Mouse (Mus musculus): Measurements from ENCODE around the gene Fam13a. TPM values are rescaled to one million over a fixed set of nuclear protein-coding genes. Genes with fewer than 3 reads are reported as not detected.

Fam13a gene
- total RNA-seq (2021): 49.5 and 64.0 TPM in 2 replicates
- long read RNA-seq, full-length matches to known transcripts: 10 of 43 reads
- long read RNA-seq, partial matches to known transcripts: 28 of 43 reads
- long read RNA-seq, other reads (novel, unspliced or antisense): 5 of 43 reads

GRCm38 (mm10) chr6:59024164-59024724 is at the start of gene Fam13a:
Gene Fam13a (minus strand): TSS chr6:59024549.
- peak; percentile 72 for DNase-seq

GRCm38 (mm10) chr6:59072096-59073060 is 48.0 kb upstream of the Fam13a start:
- DNase-seq: peak; percentile 17

- DNase-seq: no peak
These were observed 47.3 kb upstream of the Fam13a start for GRCm38 (mm10) chr6:59071691-59072090.

GRCm38 (mm10) chr6:59068187-59068586 is 43.8 kb upstream of the Fam13a start:
- no peak for DNase-seq

- DNase-seq: no peak
These were observed 40.1 kb upstream of the Fam13a start for GRCm38 (mm10) chr6:59064440-59064839.

- DNase-seq: no peak
These were observed 28.9 kb upstream of the Fam13a start for GRCm38 (mm10) chr6:59053232-59053631.

- no peak for DNase-seq
These were observed 15.4 kb upstream of the Fam13a start for GRCm38 (mm10) chr6:59039719-59040118.

GRCm38 (mm10) chr6:59032748-59033147 is 8.4 kb upstream of the Fam13a start:
- no peak for DNase-seq

- DNase-seq: no peak
These were observed 7.2 kb upstream of the Fam13a start for GRCm38 (mm10) chr6:59031539-59031938.

GRCm38 (mm10) chr6:59030667-59031066 is 6.3 kb upstream of the Fam13a start:
- DNase-seq: no peak

- no peak for DNase-seq
These were observed 5.7 kb upstream of the Fam13a start for GRCm38 (mm10) chr6:59030037-59030436.

- DNase-seq: no peak
These were observed 4.5 kb upstream of the Fam13a start for GRCm38 (mm10) chr6:59028871-59029270.

GRCm38 (mm10) chr6:59024806-59025205 is 457 bp upstream of the Fam13a start:
- DNase-seq: no peak

- no peak for DNase-seq
These were observed 740 bp downstream of the Fam13a start for GRCm38 (mm10) chr6:59023455-59024163.

- no peak for DNase-seq
These were observed 1.7 kb downstream of the Fam13a start for GRCm38 (mm10) chr6:59022621-59023020.

GRCm38 (mm10) chr6:59020346-59020745 is 4.0 kb downstream of the Fam13a start:
- peak; percentile 54 for DNase-seq

GRCm38 (mm10) chr6:59019847-59020246 is 4.5 kb downstream of the Fam13a start:
- no peak for DNase-seq

- no peak for DNase-seq
These were observed 8.0 kb downstream of the Fam13a start for GRCm38 (mm10) chr6:59016336-59016832.

- no peak for DNase-seq
These were observed 9.6 kb downstream of the Fam13a start for GRCm38 (mm10) chr6:59014760-59015159.

- no peak for DNase-seq
These were observed 10.1 kb downstream of the Fam13a start for GRCm38 (mm10) chr6:59014088-59014759.

GRCm38 (mm10) chr6:59010792-59011191 is 13.6 kb downstream of the Fam13a start:
- no peak for DNase-seq

GRCm38 (mm10) chr6:59004630-59005029 is 19.7 kb downstream of the Fam13a start:
- DNase-seq: no peak
